Mouse (Mus musculus): ENCODE measurements around the gene Ispd. TPM values are rescaled to one million over a fixed set of nuclear protein-coding genes. Genes with fewer than 3 reads are reported as not detected.

The Ispd gene
- polyA plus RNA-seq, 1 experiment from 2014 or later = 10.4 TPM

DNA sequence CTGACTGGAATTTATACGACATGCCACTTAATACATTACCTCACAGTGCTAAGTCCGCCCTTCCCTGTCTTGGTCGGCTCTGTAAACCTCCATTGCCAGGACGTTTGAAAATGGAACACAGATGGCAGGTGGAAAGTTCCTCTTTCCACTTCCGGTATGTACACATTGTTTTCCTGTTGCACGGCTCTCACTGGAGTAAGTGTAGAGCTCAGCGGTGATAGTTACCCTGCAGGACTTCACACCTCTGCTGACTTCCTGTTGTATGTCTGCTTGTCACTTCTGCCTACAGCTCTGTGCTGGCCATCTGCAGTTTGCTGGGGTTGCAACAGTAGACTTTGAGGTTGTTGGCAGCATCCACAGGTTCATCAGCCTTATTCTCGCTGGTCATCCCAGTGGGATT, 58.1 kb downstream of the Ispd start:
- no peak for ATAC-seq (ENCODE audit: insufficient read depth, low FRiP score)
- no peak overlapping the region for H3K9ac ChIP-seq (ENCODE audit: low read length)
- no peaks in the 10 kb centered on the region for H3K27me3 ChIP-seq (ENCODE audit: control insufficient read depth, insufficient read depth, low read length)
- no peak overlapping the region for H3K4me2 ChIP-seq (ENCODE audit: low read depth, low read length)
- H3K4me1 ChIP-seq (ENCODE audit: control insufficient read depth, insufficient read depth, low read length) = no peaks in the 10 kb centered on the region
- no peak overlapping the region for H3K4me3 ChIP-seq (replicated peaks; ENCODE audit: low read length)
- no peak overlapping the region for H3K27ac ChIP-seq (ENCODE audit: low read length)
- H3K9me3 ChIP-seq (replicated peaks; ENCODE audit: control insufficient read depth, low read length) = no peaks in the 10 kb centered on the region
- WGBS = 81% methylated on average over 8 of the region's 8 CpGs
- H3K36me3 ChIP-seq (ENCODE audit: control insufficient read depth, insufficient read depth, low read length) = no peaks in the 10 kb centered on the region

DNA sequence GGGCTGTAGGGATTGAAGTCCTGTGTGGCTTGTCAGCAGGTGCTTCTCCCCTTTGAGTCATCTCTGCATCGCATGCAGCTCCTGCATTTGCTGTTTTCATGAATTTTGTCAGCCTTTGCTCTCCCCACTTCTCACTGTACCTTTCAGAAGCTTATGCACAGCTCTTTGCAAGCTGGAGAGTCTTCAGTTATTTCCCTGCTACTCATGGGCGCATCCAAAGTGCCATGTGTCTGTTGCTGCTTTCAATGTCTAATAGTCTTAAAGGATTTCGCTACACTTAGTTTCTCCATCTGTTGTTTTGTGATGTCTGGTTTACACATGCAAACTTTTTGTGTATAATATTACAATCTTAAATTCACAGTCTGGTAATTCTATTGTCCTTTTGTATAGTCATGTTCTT, 74.8 kb downstream of the Ispd start:
- no peak overlapping the region for H3K27ac ChIP-seq (ENCODE audit: low read length)
- 97% methylated on average over 3 of the region's 3 CpGs for WGBS
- H3K36me3 ChIP-seq (ENCODE audit: control insufficient read depth, insufficient read depth, low read length) = no peaks in the 10 kb centered on the region
- no peak overlapping the region for H3K9ac ChIP-seq (ENCODE audit: low read length)
- no peak overlapping the region for H3K4me3 ChIP-seq (replicated peaks; ENCODE audit: low read length)
- no peaks in the 10 kb centered on the region for H3K27me3 ChIP-seq (ENCODE audit: control insufficient read depth, insufficient read depth, low read length)
- H3K9me3 ChIP-seq (replicated peaks; ENCODE audit: control insufficient read depth, low read length) = no peaks in the 10 kb centered on the region
- H3K4me2 ChIP-seq (ENCODE audit: low read depth, low read length) = no peak overlapping the region
- no peaks in the 10 kb centered on the region for H3K4me1 ChIP-seq (ENCODE audit: control insufficient read depth, insufficient read depth, low read length)
- ATAC-seq (ENCODE audit: insufficient read depth, low FRiP score) = no peak

DNA sequence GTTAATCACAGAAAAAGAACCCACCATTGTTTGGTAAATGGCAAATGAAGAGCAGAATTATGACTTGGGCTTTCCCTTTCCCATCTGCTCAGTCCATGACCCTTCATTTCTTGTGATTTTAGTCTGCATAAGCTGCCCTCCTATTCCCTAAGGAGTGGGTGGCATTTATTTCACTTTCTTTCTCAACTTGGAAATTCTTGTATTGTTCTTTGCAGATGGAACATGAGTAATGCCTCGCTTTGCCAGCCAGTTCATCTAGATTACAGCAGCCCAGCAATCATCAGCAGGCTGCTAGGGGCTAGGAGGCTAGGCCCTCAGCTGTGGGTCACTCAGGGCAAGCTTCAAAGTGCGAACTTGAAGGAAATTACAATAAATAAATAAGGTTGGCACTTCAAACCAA, 76.5 kb downstream of the Ispd start:
- Histone ChIP-seq H3K4me3 (replicated peaks; ENCODE audit: low read length) (no peak overlapping the region), H3K9me3 (replicated peaks; ENCODE audit: control insufficient read depth, low read length) (no peaks in the 10 kb centered on the region), H3K4me1 (ENCODE audit: control insufficient read depth, insufficient read depth, low read length) (no peaks in the 10 kb centered on the region), H3K9ac (ENCODE audit: low read length) (no peak overlapping the region), H3K36me3 (ENCODE audit: control insufficient read depth, insufficient read depth, low read length) (no peaks in the 10 kb centered on the region), H3K27ac (ENCODE audit: low read length) (no peak overlapping the region), H3K27me3 (ENCODE audit: control insufficient read depth, insufficient read depth, low read length) (no peaks in the 10 kb centered on the region), H3K4me2 (ENCODE audit: low read depth, low read length) (no peak overlapping the region)
- 69% methylated on average over 2 of the region's 2 CpGs for WGBS
- ATAC-seq (ENCODE audit: insufficient read depth, low FRiP score) = no peak

DNA sequence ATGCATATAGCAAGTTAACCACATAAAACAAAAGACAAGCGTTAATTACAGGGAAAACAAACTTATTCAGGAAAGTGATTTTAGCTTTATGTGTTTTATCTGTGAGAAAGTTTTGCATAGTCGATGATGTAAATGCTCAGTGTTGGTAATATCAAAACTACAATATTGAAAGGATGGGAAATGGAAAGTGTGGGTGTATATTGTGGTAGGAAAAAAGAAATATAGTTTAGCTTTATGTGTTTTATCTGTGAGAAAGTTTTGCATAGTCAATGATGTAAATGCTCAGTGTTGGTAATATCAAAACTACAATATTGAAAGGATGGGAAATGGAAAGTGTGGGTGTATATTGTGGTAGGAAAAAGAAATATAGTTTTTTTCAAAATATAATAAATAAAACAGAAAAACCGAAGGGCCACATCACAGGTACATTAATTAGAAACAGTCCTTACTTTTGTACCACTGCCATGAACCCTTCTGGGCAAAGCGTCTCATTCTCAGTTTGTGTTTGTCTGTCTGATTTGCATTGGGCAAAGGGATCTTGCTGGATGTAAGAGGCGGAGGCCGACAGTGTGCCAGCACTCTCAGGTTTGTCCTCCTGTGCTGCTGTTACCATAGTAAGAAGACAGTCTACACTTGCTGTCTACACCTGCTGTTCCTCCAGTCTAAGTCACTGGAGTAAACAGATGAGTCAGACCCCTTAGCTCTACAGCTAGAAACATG, 87.2 kb downstream of the Ispd start:
- Histone ChIP-seq H3K27me3 (ENCODE audit: control insufficient read depth, insufficient read depth, low read length) (no peaks in the 10 kb centered on the region), H3K27ac (ENCODE audit: low read length) (no peak overlapping the region), H3K9ac (ENCODE audit: low read length) (no peak overlapping the region), H3K4me3 (replicated peaks; ENCODE audit: low read length) (no peak overlapping the region), H3K4me2 (ENCODE audit: low read depth, low read length) (no peak overlapping the region), H3K36me3 (ENCODE audit: control insufficient read depth, insufficient read depth, low read length) (no peaks in the 10 kb centered on the region), H3K4me1 (ENCODE audit: control insufficient read depth, insufficient read depth, low read length) (no peaks in the 10 kb centered on the region), H3K9me3 (replicated peaks; ENCODE audit: control insufficient read depth, low read length) (no peaks in the 10 kb centered on the region)
- 95% methylated on average over 6 of the region's 6 CpGs for WGBS
- no peak for ATAC-seq (ENCODE audit: insufficient read depth, low FRiP score)

DNA sequence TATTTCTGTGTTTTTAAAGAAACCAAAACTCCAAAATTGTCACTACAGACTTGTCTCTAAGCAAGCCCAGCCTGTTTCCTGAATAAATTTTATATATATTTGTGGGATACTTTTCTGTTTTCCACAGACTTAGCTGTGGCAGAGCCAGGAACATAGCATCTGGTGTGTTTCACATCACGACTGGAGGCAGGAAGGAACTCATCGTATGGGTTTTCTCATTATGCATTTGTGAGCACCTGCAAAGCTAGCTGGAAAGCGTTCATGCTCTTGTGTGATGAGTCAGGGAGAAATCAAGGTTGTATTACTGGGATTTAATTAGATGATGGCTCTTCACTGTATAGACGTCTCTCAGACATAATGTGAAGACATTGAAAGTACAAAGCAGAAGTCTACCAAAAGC, 90.2 kb downstream of the Ispd start:
- Histone ChIP-seq H3K36me3 (ENCODE audit: control insufficient read depth, insufficient read depth, low read length) (no peaks in the 10 kb centered on the region), H3K4me2 (ENCODE audit: low read depth, low read length) (no peak overlapping the region), H3K27me3 (ENCODE audit: control insufficient read depth, insufficient read depth, low read length) (no peaks in the 10 kb centered on the region), H3K27ac (ENCODE audit: low read length) (no peak overlapping the region), H3K9me3 (replicated peaks; ENCODE audit: control insufficient read depth, low read length) (no peaks in the 10 kb centered on the region), H3K4me3 (replicated peaks; ENCODE audit: low read length) (no peak overlapping the region), H3K4me1 (ENCODE audit: control insufficient read depth, insufficient read depth, low read length) (no peaks in the 10 kb centered on the region), H3K9ac (ENCODE audit: low read length) (no peak overlapping the region)
- 57% methylated on average over 4 of the region's 4 CpGs for WGBS
- ATAC-seq (ENCODE audit: insufficient read depth, low FRiP score) = no peak

DNA sequence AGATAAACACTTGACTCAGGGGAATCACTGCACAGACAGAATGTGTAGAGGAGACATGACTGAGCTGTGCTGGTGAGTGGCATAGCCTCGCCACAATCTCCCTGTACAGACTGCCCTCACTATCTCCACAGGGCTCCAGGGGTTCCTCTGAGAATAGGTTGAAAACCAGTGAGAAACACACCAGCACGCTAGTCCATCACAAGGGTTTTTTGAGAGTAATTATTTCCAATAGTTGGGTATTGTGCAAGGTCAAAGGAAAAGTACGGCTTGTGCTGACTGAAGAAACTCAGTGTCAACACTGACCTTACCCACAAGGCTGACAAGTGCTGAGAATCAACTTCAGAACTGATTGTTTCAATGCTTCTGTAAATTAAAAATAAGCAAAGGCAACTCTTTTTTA, 92.9 kb downstream of the Ispd start:
- ATAC-seq (ENCODE audit: insufficient read depth, low FRiP score) = no peak
- Histone ChIP-seq H3K27me3 (ENCODE audit: control insufficient read depth, insufficient read depth, low read length) (no peaks in the 10 kb centered on the region), H3K9ac (ENCODE audit: low read length) (no peak overlapping the region), H3K36me3 (ENCODE audit: control insufficient read depth, insufficient read depth, low read length) (no peaks in the 10 kb centered on the region), H3K9me3 (replicated peaks; ENCODE audit: control insufficient read depth, low read length) (no peaks in the 10 kb centered on the region), H3K27ac (ENCODE audit: low read length) (no peak overlapping the region), H3K4me2 (ENCODE audit: low read depth, low read length) (no peak overlapping the region), H3K4me1 (ENCODE audit: control insufficient read depth, insufficient read depth, low read length) (peaks cover 6% of the 10 kb centered on the region; the same call in 1 of the 2 replicates), H3K4me3 (replicated peaks; ENCODE audit: low read length) (no peak overlapping the region)
- WGBS = 75% methylated on average over 3 of the region's 3 CpGs

DNA sequence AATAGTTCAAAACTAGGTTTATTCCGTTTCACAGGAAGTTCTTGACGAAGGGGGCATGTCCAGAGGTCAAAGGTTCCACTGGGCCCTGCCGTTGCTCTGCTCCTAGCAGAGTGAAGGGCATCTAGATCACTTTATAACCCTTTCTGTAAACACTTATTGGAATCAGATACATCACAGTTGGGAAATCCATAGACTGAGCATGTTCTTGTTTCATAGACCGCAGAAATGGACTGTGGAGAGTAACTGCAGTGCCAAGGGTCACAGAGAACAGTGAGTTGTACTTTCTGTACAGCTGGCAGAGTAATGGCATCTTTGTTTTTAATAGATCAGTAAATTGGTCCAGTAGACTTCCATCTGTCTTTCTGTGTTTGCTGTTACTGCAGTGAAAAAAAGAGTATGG, 94.0 kb downstream of the Ispd start:
- no peak overlapping the region for H3K9ac ChIP-seq (ENCODE audit: low read length)
- no peaks in the 10 kb centered on the region for H3K27me3 ChIP-seq (ENCODE audit: control insufficient read depth, insufficient read depth, low read length)
- no peak for ATAC-seq (ENCODE audit: insufficient read depth, low FRiP score)
- no peak overlapping the region for H3K4me3 ChIP-seq (replicated peaks; ENCODE audit: low read length)
- no peaks in the 10 kb centered on the region for H3K9me3 ChIP-seq (replicated peaks; ENCODE audit: control insufficient read depth, low read length)
- WGBS = 68% methylated on average over 4 of the region's 4 CpGs
- no peak overlapping the region for H3K4me2 ChIP-seq (ENCODE audit: low read depth, low read length)
- no peak overlapping the region for H3K27ac ChIP-seq (ENCODE audit: low read length)
- H3K36me3 ChIP-seq (ENCODE audit: control insufficient read depth, insufficient read depth, low read length) = no peaks in the 10 kb centered on the region
- peaks cover 6% of the 10 kb centered on the region; the same call in 1 of the 2 replicates for H3K4me1 ChIP-seq (ENCODE audit: control insufficient read depth, insufficient read depth, low read length)

DNA sequence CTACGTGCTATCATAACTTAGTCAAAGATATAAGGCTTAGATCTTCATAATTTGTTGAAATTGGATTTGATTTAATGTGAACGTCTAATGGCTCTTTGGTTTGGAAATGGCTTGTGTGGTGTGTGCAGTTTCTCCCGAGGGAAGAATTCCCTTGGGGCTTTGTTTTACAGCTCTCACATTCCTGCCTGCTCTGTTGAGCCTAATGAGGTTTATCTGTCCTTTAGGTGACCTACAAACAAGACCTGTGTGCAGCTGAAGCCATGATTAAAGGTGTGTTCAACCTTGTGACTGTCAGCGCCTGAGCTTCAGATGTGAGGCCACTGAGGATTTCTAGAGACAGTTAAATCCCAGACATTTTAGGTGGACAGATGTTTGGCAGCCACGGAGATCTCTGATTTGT, 95.2 kb downstream of the Ispd start:
- no peaks in the 10 kb centered on the region for H3K36me3 ChIP-seq (ENCODE audit: control insufficient read depth, insufficient read depth, low read length)
- H3K27me3 ChIP-seq (ENCODE audit: control insufficient read depth, insufficient read depth, low read length) = no peaks in the 10 kb centered on the region
- WGBS = 36% methylated on average over 5 of the region's 5 CpGs
- H3K9ac ChIP-seq (ENCODE audit: low read length) = no peak overlapping the region
- no peak overlapping the region for H3K27ac ChIP-seq (ENCODE audit: low read length)
- no peak overlapping the region for H3K4me3 ChIP-seq (replicated peaks; ENCODE audit: low read length)
- H3K4me2 ChIP-seq (ENCODE audit: low read depth, low read length) = no peak overlapping the region
- ATAC-seq (ENCODE audit: insufficient read depth, low FRiP score) = 0 out of 2 replicates have a peak, but pooled peaks have one; percentile 37
- no peaks in the 10 kb centered on the region for H3K9me3 ChIP-seq (replicated peaks; ENCODE audit: control insufficient read depth, low read length)
- H3K4me1 ChIP-seq (ENCODE audit: control insufficient read depth, insufficient read depth, low read length) = peaks cover 6% of the 10 kb centered on the region; the same call in 1 of the 2 replicates

DNA sequence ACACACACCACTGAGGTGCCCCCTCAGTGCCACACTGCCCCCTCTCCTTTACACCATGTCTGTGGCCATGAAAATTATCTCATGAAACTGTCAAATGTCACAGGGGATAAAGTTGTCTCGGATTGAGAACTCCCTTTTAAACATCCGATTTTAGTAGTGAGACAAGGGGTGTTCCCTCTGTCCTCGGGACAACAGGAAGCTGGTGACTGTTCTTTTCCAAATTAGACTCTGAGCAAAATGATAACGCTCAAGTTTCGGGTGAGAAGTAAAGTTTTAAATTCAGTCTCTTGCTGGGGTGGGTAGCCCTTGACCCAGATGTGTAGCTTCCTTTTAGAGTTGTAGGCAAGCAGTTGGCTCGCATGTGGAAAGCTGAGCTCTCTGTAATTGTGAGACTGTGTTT, 96.3 kb downstream of the Ispd start:
- no peak for ATAC-seq (ENCODE audit: insufficient read depth, low FRiP score)
- H3K4me2 ChIP-seq (ENCODE audit: low read depth, low read length) = no peak overlapping the region
- H3K27me3 ChIP-seq (ENCODE audit: control insufficient read depth, insufficient read depth, low read length) = no peaks in the 10 kb centered on the region
- H3K36me3 ChIP-seq (ENCODE audit: control insufficient read depth, insufficient read depth, low read length) = no peaks in the 10 kb centered on the region
- peak overlapping the region; percentile 60 for H3K27ac ChIP-seq (ENCODE audit: low read length)
- no peak overlapping the region for H3K4me3 ChIP-seq (replicated peaks; ENCODE audit: low read length)
- H3K9me3 ChIP-seq (replicated peaks; ENCODE audit: control insufficient read depth, low read length) = no peaks in the 10 kb centered on the region
- H3K4me1 ChIP-seq (ENCODE audit: control insufficient read depth, insufficient read depth, low read length) = peaks cover 6% of the 10 kb centered on the region; the same call in 1 of the 2 replicates
- no peak overlapping the region for H3K9ac ChIP-seq (ENCODE audit: low read length)
- 37% methylated on average over 6 of the region's 6 CpGs for WGBS
